Mouse (Mus musculus): ENCODE data around the gene Slc2a4. TPM values are rescaled to one million over a fixed set of nuclear protein-coding genes. Genes with fewer than 3 reads are reported as not detected.

The Slc2a4 gene
- polyA plus RNA-seq, 1 experiment: 2.7 TPM

GRCm38 (mm10) chr11:69910177-69910576 is 37.8 kb downstream of the Slc2a4 start:
- Histone ChIP-seq H3K9me3 (replicated peaks; ENCODE audit: control insufficient read depth, insufficient read depth, low read length, poor library complexity, severe bottlenecking) (no peaks in the 10 kb centered on the region), H3K9ac (ENCODE audit: low read depth, poor library complexity, severe bottlenecking) (no peak overlapping the region), H3K27ac (ENCODE audit: insufficient read depth, low read length) (no peak overlapping the region), H3K27me3 (ENCODE audit: control insufficient read depth, insufficient read depth, low read length, poor library complexity, severe bottlenecking) (no peaks in the 10 kb centered on the region), H3K4me1 (ENCODE audit: control insufficient read depth, insufficient read depth, low read length) (no peaks in the 10 kb centered on the region), H3K36me3 (ENCODE audit: control insufficient read depth, insufficient read depth, low read length, poor library complexity, severe bottlenecking) (peaks cover 35% of the 10 kb centered on the region), H3K4me3 (ENCODE audit: low read depth, low read length) (no peak overlapping the region)
- TF ChIP-seq EP300 (IDR thresholded peaks at IDR 0.05; ENCODE audit: insufficient read depth, low read depth, low read length): no peak
- no peak for TF ChIP-seq CTCF (IDR thresholded peaks at IDR 0.05; ENCODE audit: low read depth, low read length)
- no peak for TF ChIP-seq POLR2A (IDR thresholded peaks at IDR 0.05; ENCODE audit: insufficient read depth, low read length)

- H3K27ac ChIP-seq (ENCODE audit: insufficient read depth, low read length): no peak overlapping the region
- H3K27me3 ChIP-seq (ENCODE audit: control insufficient read depth, insufficient read depth, low read length, poor library complexity, severe bottlenecking): no peaks in the 10 kb centered on the region
- no peaks in the 10 kb centered on the region for H3K4me1 ChIP-seq (ENCODE audit: control insufficient read depth, insufficient read depth, low read length)
- no peak overlapping the region for H3K9ac ChIP-seq (ENCODE audit: low read depth, poor library complexity, severe bottlenecking)
- no peaks in the 10 kb centered on the region for H3K9me3 ChIP-seq (replicated peaks; ENCODE audit: control insufficient read depth, insufficient read depth, low read length, poor library complexity, severe bottlenecking)
- H3K36me3 ChIP-seq (ENCODE audit: control insufficient read depth, insufficient read depth, low read length, poor library complexity, severe bottlenecking): peaks cover 37% of the 10 kb centered on the region
- H3K4me3 ChIP-seq (ENCODE audit: low read depth, low read length): no peak overlapping the region
- TF ChIP-seq POLR2A (IDR thresholded peaks at IDR 0.05; ENCODE audit: insufficient read depth, low read length): no peak
Observed at GRCm38 (mm10) chr11:69909174-69909573, 38.8 kb downstream of the Slc2a4 start.

- no peaks in the 10 kb centered on the region for H3K9me3 ChIP-seq (replicated peaks; ENCODE audit: control insufficient read depth, insufficient read depth, low read length, poor library complexity, severe bottlenecking)
- no peak overlapping the region for H3K9ac ChIP-seq (ENCODE audit: low read depth, poor library complexity, severe bottlenecking)
- H3K4me1 ChIP-seq (ENCODE audit: control insufficient read depth, insufficient read depth, low read length): no peaks in the 10 kb centered on the region
- H3K27ac ChIP-seq (ENCODE audit: insufficient read depth, low read length): no peak overlapping the region
- no peak overlapping the region for H3K4me3 ChIP-seq (ENCODE audit: low read depth, low read length)
- no peaks in the 10 kb centered on the region for H3K27me3 ChIP-seq (ENCODE audit: control insufficient read depth, insufficient read depth, low read length, poor library complexity, severe bottlenecking)
- TF ChIP-seq CTCF (IDR thresholded peaks at IDR 0.05; ENCODE audit: low read depth, low read length): no peak
- no peak for TF ChIP-seq POLR2A (IDR thresholded peaks at IDR 0.05; ENCODE audit: insufficient read depth, low read length)
- no peak for TF ChIP-seq EP300 (IDR thresholded peaks at IDR 0.05; ENCODE audit: insufficient read depth, low read depth, low read length)
- H3K36me3 ChIP-seq (ENCODE audit: control insufficient read depth, insufficient read depth, low read length, poor library complexity, severe bottlenecking): peaks cover 42% of the 10 kb centered on the region
Observed at GRCm38 (mm10) chr11:69908645-69909044, 39.3 kb downstream of the Slc2a4 start.

- H3K4me1 ChIP-seq (ENCODE audit: control insufficient read depth, insufficient read depth, low read length): no peaks in the 10 kb centered on the region
- H3K27me3 ChIP-seq (ENCODE audit: control insufficient read depth, insufficient read depth, low read length, poor library complexity, severe bottlenecking): no peaks in the 10 kb centered on the region
- no peak overlapping the region for H3K9ac ChIP-seq (ENCODE audit: low read depth, poor library complexity, severe bottlenecking)
- H3K4me3 ChIP-seq (ENCODE audit: low read depth, low read length): no peak overlapping the region
- TF ChIP-seq POLR2A (IDR thresholded peaks at IDR 0.05; ENCODE audit: insufficient read depth, low read length) (no peak), EP300 (IDR thresholded peaks at IDR 0.05; ENCODE audit: insufficient read depth, low read depth, low read length) (no peak), CTCF (IDR thresholded peaks at IDR 0.05; ENCODE audit: low read depth, low read length) (no peak)
- H3K9me3 ChIP-seq (replicated peaks; ENCODE audit: control insufficient read depth, insufficient read depth, low read length, poor library complexity, severe bottlenecking): no peaks in the 10 kb centered on the region
- H3K27ac ChIP-seq (ENCODE audit: insufficient read depth, low read length): no peak overlapping the region
- H3K36me3 ChIP-seq (ENCODE audit: control insufficient read depth, insufficient read depth, low read length, poor library complexity, severe bottlenecking): peaks cover 34% of the 10 kb centered on the region
Observed at GRCm38 (mm10) chr11:69904311-69904710, 43.7 kb downstream of the Slc2a4 start.

GRCm38 (mm10) chr11:69902972-69903371 is 45.0 kb downstream of the Slc2a4 start:
- H3K9ac ChIP-seq (ENCODE audit: low read depth, poor library complexity, severe bottlenecking): peak overlapping the region; percentile 84; the same call in 1 of the 2 replicates
- no peak overlapping the region for H3K27ac ChIP-seq (ENCODE audit: insufficient read depth, low read length)

GRCm38 (mm10) chr11:69901993-69902392 is 46.0 kb downstream of the Slc2a4 start:
- H3K9ac ChIP-seq (ENCODE audit: low read depth, poor library complexity, severe bottlenecking): peak overlapping the region; percentile 84
- peaks cover 14% of the 10 kb centered on the region for H3K36me3 ChIP-seq (ENCODE audit: control insufficient read depth, insufficient read depth, low read length, poor library complexity, severe bottlenecking)
- peak overlapping the region; percentile 78 for H3K4me3 ChIP-seq (ENCODE audit: low read depth, low read length)
- no peak overlapping the region for H3K27ac ChIP-seq (ENCODE audit: insufficient read depth, low read length)
- H3K27me3 ChIP-seq (ENCODE audit: control insufficient read depth, insufficient read depth, low read length, poor library complexity, severe bottlenecking): no peaks in the 10 kb centered on the region
- H3K9me3 ChIP-seq (replicated peaks; ENCODE audit: control insufficient read depth, insufficient read depth, low read length, poor library complexity, severe bottlenecking): no peaks in the 10 kb centered on the region
- TF ChIP-seq CTCF (IDR thresholded peaks at IDR 0.05; ENCODE audit: low read depth, low read length) (no peak), POLR2A (IDR thresholded peaks at IDR 0.05; ENCODE audit: insufficient read depth, low read length) (no peak), EP300 (IDR thresholded peaks at IDR 0.05; ENCODE audit: insufficient read depth, low read depth, low read length) (no peak)
- no peaks in the 10 kb centered on the region for H3K4me1 ChIP-seq (ENCODE audit: control insufficient read depth, insufficient read depth, low read length)

More at GRCm38 (mm10) chr11:69902972-69903371, 45.0 kb downstream of the Slc2a4 start:
- Histone ChIP-seq H3K4me1 (ENCODE audit: control insufficient read depth, insufficient read depth, low read length) (no peaks in the 10 kb centered on the region), H3K4me3 (ENCODE audit: low read depth, low read length) (no peak overlapping the region), H3K27me3 (ENCODE audit: control insufficient read depth, insufficient read depth, low read length, poor library complexity, severe bottlenecking) (no peaks in the 10 kb centered on the region), H3K36me3 (ENCODE audit: control insufficient read depth, insufficient read depth, low read length, poor library complexity, severe bottlenecking) (peaks cover 23% of the 10 kb centered on the region), H3K9me3 (replicated peaks; ENCODE audit: control insufficient read depth, insufficient read depth, low read length, poor library complexity, severe bottlenecking) (no peaks in the 10 kb centered on the region)
- no peak for TF ChIP-seq POLR2A (IDR thresholded peaks at IDR 0.05; ENCODE audit: insufficient read depth, low read length)
- TF ChIP-seq CTCF (IDR thresholded peaks at IDR 0.05; ENCODE audit: low read depth, low read length): no peak
- no peak for TF ChIP-seq EP300 (IDR thresholded peaks at IDR 0.05; ENCODE audit: insufficient read depth, low read depth, low read length)
